Mouse (Mus musculus) kidney, adult 2 months (tissue): ENCODE data around the gene Gm49322. TPM values are rescaled to one million over a fixed set of nuclear protein-coding genes. Genes with fewer than 3 reads are reported as not detected.

ENCODE experiments used
- DNase-seq: peaks from one replicate; pipeline ENCODE4 v3.0.0; 2021
- H3K27ac ChIP-seq: fragments of 200-500 bp; 2 replicates; pipeline ENCODE4 v1.5.1; 2012; ENCODE audit warnings: low read depth, low read length, control low read depth, inconsistent platforms; ENCODE audit not compliant: insufficient read depth
- H3K27me3 ChIP-seq: fragments of 200-500 bp; replicated peaks from 2 replicates; pipeline ENCODE4 v1.6.1; 2012; ENCODE audit warnings: mild to moderate bottlenecking, moderate library complexity, low read length, inconsistent platforms; ENCODE audit not compliant: control insufficient read depth, insufficient read depth
- H3K36me3 ChIP-seq: fragments of 200-500 bp; 2 replicates; pipeline ENCODE4 v1.6.1; 2012; ENCODE audit warnings: mild to moderate bottlenecking, moderate library complexity, low read length, inconsistent platforms; ENCODE audit not compliant: control insufficient read depth, insufficient read depth
- H3K4me1 ChIP-seq: fragments of 200-500 bp; 2 replicates; pipeline ENCODE4 v1.6.1; 2011; ENCODE audit warnings: low read length; ENCODE audit not compliant: control insufficient read depth, insufficient read depth
- H3K4me3 ChIP-seq: fragments of 200-500 bp; 2 replicates; pipeline ENCODE4 v1.5.1; 2011; ENCODE audit warnings: mild to moderate bottlenecking, low read depth, low read length, control low read depth; ENCODE audit not compliant: insufficient read depth
- CTCF ChIP-seq: fragments of 200-500 bp; conservative IDR thresholded peaks from 2 replicates; pipeline ENCODE4 v1.5.1; 2011; ENCODE audit warnings: low read depth, mild to moderate bottlenecking, control low read depth, low read length, moderate library complexity, mixed read lengths; ENCODE audit not compliant: insufficient read depth, insufficient read length
- POLR2A ChIP-seq: fragments of 200-500 bp; IDR thresholded peaks from one replicate; pipeline ENCODE4 v1.6.1; 2011; ENCODE audit warnings: low read depth, low read length, control low read depth
- WGBS: fragments of 180-500 bp; shearing (Covaris S2); methylation state at CpG from one replicate; pipeline ENCODE4 v1.1.7; 2018; 5-methylcytosine and 5-hydroxymethylcytosine counted together
- polyA plus RNA-seq: library from polyadenylated mRNA; depleted of rRNA; stranded (reverse); fragments of >200 nt; gene quantifications from 2 replicates; pipeline ENCODE4 v1.2.3, GENCODE M21; 2012

Gm49322 gene
- polyA plus RNA-seq, 1 experiment = 0.91 TPM

GRCm38 (mm10) chr10:80576351-80577194 lies 29.2 kb upstream of the Gm49322 start:
- H3K27ac ChIP-seq = peak overlapping the region; percentile 65; the same call in 1 of the 2 replicates

DNA sequence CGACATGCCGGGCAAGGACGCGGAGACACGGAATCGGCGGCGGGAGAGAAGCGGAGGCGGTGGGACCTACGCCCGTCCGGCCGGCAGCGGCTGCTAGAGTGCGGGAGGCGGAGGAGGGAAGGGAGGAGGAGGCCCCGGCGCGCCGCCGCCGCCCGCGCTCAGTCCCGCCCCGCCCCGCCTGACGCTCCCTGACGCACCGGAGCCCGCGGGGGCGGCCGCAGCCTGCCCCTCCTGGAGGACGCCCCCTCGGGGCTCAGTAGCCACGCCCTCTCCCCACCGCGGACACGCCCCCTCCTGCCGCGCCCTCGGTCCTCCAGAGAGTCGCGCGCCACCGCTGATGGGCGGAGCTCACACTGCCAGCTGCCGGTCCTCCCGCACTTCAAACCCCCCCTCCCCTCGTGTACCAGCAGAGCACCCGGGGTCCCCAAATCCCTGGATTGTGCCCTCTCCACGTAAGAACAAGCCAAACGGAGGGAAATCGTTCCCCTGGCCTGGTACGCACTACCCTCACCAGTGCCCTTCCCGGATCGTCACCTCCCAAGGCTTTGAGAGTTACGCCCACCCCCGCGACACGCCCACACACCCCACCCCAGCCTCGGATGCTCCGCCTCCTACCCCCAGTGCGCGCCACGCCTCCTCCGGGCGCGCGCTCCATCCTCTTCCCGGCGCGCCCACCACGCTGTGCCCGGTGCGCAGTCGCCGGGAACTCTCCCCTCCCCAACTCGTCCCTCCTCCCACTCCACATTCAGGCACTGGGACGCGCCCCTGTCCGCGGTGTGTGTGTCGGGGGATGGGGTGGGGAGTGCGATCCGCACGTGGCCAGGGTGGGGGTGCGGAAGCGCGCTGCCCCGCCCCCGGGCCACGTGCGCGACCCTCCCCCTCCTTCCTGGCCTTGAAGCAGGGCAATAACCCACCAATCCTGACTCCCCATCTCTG lies 28.4 kb upstream of the Gm49322 start, which contains the start of gene Klf16:
Klf16 (minus strand) TSS at position 127 of the 936 bp plus-strand sequence.
- Histone ChIP-seq H3K4me1 (peaks cover 11% of the 10 kb centered on the region), H3K36me3 (no peaks in the 10 kb centered on the region), H3K4me3 (peak within 1 kb of the TSS; percentile 84), H3K27ac (peak within 1 kb of the TSS; percentile 93), H3K27me3 (no peaks in the 10 kb centered on the region)
- 1% methylated on average over 87 of the region's 97 CpGs for WGBS
- peak; percentile 99 for DNase-seq
- peak; percentile 59 for TF ChIP-seq POLR2A
- no peak for TF ChIP-seq CTCF

More at GRCm38 (mm10) chr10:80576351-80577194, 29.2 kb upstream of the Gm49322 start:
- Histone ChIP-seq H3K4me3 (peak overlapping the region; percentile 84), H3K4me1 (peaks cover 11% of the 10 kb centered on the region), H3K27me3 (no peaks in the 10 kb centered on the region), H3K36me3 (no peaks in the 10 kb centered on the region)
- TF ChIP-seq CTCF (no peak), POLR2A (no peak)
- DNase-seq = peak; percentile 55
- under 1% methylated on average over 91 of the region's 96 CpGs for WGBS

GRCm38 (mm10) chr10:80578131-80578750 lies 27.6 kb upstream of the Gm49322 start:
- H3K27me3 ChIP-seq = no peaks in the 10 kb centered on the region
- DNase-seq = peak; percentile 90
- peak overlapping the region; percentile 74 for H3K4me3 ChIP-seq
- TF ChIP-seq POLR2A (no peak), CTCF (peak; percentile 80)
- WGBS = under 1% methylated on average over 29 of the region's 29 CpGs
- peak overlapping the region; percentile 69 for H3K27ac ChIP-seq
- peaks cover 11% of the 10 kb centered on the region for H3K4me1 ChIP-seq
- no peaks in the 10 kb centered on the region for H3K36me3 ChIP-seq

GRCm38 (mm10) chr10:80578911-80579310 lies 26.9 kb upstream of the Gm49322 start:
- peak; percentile 75 for DNase-seq
- H3K4me1 ChIP-seq = peaks cover 12% of the 10 kb centered on the region
- WGBS = 5% methylated on average over 8 of the region's 8 CpGs
- no peak overlapping the region for H3K4me3 ChIP-seq
- H3K36me3 ChIP-seq = no peaks in the 10 kb centered on the region
- H3K27ac ChIP-seq = peak overlapping the region; percentile 48
- H3K27me3 ChIP-seq = no peaks in the 10 kb centered on the region
- TF ChIP-seq POLR2A = no peak
- TF ChIP-seq CTCF = peak; percentile 80

GRCm38 (mm10) chr10:80583047-80583446 lies 22.8 kb upstream of the Gm49322 start:
- DNase-seq = no peak
- H3K4me1 ChIP-seq = peaks cover 24% of the 10 kb centered on the region
- TF ChIP-seq POLR2A = no peak
- no peak for TF ChIP-seq CTCF
- no peak overlapping the region for H3K4me3 ChIP-seq
- no peaks in the 10 kb centered on the region for H3K27me3 ChIP-seq
- WGBS = 87% methylated on average over 5 of the region's 5 CpGs
- H3K27ac ChIP-seq = no peak overlapping the region
- H3K36me3 ChIP-seq = no peaks in the 10 kb centered on the region

- 36% methylated on average over 12 of the region's 12 CpGs for WGBS
- TF ChIP-seq POLR2A = no peak
- TF ChIP-seq CTCF = no peak
- no peaks in the 10 kb centered on the region for H3K36me3 ChIP-seq
- DNase-seq = peak; percentile 88
- H3K4me1 ChIP-seq = peaks cover 31% of the 10 kb centered on the region
- peak overlapping the region; percentile 45 for H3K27ac ChIP-seq
- no peak overlapping the region for H3K4me3 ChIP-seq
- no peaks in the 10 kb centered on the region for H3K27me3 ChIP-seq
These were observed 21.8 kb upstream of the Gm49322 start for GRCm38 (mm10) chr10:80584045-80584488.
